Mouse (Mus musculus): Measurements from ENCODE around the gene Gmppb. TPM values are rescaled to one million over a fixed set of nuclear protein-coding genes. Genes with fewer than 3 reads are reported as not detected.

The Gmppb gene
- total RNA-seq, 2 experiments from 2014 or later = 16.9 to 17.5 TPM

- DNase-seq = no peak
These were observed 31.1 kb downstream of the Gmppb start, which contains the start of gene Mst1 for GRCm38 (mm10) chr9:108080168-108080567. Mst1 (plus strand) TSS chr9:108080436.

GRCm38 (mm10) chr9:108082549-108082948 lies 33.5 kb downstream of the Gmppb start:
- no peak for DNase-seq

DNA sequence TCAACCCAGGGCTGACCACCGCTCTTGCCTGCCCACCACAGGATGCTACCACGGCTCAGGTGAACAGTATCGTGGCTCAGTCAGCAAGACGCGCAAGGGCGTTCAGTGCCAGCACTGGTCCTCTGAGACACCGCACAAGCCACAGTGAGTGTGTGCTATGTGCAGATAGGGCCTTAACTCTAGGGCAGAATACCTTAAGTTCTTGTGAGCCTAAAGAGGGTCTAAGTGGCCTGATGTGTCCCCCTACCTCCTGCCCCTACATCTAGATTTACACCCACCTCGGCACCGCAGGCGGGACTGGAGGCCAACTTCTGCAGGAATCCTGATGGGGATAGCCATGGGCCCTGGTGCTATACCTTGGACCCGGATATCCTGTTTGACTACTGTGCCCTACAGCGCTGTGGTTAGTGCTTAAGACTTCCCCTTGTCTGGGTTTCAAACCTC lies 34.0 kb downstream of the Gmppb start, which contains the start of gene Rnf123:
TSS of gene Rnf123 (minus strand) at position 359 of the 444 bp plus-strand sequence.
- no peak for DNase-seq

DNA sequence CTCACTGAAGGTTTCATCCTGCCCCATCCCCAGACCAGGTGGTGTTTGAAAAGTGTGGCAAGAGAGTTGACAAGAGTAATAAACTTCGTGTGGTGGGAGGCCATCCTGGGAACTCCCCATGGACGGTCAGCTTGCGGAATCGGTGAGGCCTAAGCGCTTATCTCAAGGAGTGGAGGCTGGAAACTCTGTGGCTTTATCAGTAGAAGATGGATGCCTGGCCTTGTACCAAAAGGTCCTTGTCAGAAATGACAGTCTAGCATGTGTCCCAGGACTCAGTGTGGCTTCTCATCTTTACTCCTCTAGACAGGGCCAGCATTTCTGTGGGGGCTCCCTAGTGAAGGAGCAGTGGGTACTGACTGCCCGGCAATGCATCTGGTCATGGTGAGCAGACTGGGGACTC lies 34.5 kb downstream of the Gmppb start:
- DNase-seq = no peak

DNA sequence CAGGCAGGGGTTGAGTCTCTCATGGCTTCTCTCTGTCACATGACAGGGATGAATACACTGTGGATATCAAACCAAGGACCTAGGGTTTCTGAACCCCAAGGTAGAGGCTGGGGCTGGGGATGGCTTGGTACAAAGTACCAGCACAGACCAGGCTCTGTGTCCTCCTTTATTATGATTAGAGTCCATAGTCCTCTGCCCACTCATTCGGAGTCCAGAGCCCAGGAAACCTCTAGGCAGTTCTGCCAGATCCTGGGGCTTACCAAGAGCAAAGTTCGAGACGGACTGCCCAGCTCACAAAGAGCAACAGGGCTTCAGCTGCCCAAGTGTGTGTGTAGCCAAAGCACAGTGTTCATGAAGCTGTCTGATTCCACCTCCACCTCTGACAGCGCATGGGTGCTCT lies 36.2 kb downstream of the Gmppb start:
- no peak for DNase-seq

GRCm38 (mm10) chr9:108090611-108091120 lies 41.6 kb downstream of the Gmppb start:
- DNase-seq = no peak

DNA sequence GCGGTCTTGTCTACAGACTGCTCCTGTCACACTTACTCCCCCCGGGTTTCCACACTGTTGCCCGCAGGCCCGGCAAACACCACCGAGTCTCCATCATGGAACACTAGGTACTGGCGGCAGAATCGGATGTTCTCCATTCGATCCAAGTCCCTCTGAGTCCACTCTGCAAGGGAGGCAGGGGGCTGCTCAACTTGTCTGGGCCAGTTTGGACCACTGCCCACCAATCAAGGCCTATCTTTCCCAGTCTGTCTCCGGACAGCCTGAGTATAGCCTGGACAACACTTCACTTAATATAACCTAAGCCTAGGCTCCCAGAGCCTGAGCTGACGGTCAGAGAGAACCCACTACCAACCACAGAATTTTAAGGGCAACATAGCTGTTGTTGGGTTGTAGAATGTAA lies 44.5 kb downstream of the Gmppb start:
- DNase-seq = no peak

DNA sequence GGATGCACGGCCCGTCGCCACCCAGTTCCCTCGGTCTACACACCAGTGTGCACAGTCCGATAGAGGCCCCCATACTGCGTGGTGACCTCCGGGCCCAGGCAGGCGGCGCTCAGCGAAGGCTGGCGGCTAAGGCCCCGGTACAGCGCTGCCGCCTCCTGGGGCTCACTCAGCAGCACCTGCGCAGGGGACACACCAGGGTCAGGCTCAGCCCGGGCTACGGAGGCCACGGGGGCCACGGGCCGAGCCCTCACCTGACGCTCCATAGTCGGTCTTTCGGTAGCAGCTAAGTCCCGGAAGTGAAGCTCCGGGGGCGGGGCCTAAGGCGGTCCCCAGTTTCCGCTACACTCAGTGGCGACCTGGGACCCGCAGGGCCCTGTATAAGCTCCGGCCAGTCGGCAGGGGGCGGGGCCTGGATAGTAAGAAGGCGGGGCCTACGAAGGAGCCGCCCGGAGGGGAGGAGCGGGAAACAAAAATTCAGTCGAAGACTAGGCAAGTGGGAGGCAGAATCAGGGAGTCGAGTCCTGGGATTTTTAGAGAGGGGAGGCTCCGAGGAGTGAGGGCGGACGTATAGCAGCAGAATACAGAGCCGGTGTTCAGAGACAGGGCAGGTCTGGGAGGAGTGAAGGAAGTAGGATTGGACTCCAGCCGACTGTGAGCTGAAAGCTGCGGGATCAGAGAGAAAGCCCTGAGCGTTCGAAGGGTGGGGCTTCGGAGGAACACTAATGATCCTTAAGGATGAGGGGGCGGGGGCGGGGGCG lies 45.3 kb downstream of the Gmppb start, which contains the start of gene Apeh:
TSS of gene Apeh (minus strand) at position 423 of the 758 bp plus-strand sequence.
- peak; percentile 84 to 86 for DNase-seq

DNA sequence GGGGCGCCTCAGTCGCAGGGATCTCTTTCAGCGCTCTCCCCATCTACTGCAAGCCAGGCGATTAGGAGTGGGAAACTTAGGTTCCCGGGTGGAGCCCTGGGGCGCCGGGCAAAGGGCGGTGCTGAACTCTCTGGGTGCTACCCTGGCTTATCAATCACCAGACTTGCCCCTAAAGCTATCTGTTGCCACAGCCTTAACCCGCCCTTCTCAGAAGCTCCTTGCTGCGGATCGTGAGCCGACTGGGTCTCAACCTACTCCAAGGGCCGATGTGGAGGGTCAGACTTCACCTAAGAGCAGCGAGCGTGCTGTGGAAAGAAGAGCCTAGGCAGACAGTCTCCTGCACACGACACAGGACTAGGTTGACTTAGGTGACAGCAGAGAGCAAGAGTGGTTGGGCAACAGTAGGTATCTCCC lies 46.0 kb downstream of the Gmppb start:
- no peak for DNase-seq

DNA sequence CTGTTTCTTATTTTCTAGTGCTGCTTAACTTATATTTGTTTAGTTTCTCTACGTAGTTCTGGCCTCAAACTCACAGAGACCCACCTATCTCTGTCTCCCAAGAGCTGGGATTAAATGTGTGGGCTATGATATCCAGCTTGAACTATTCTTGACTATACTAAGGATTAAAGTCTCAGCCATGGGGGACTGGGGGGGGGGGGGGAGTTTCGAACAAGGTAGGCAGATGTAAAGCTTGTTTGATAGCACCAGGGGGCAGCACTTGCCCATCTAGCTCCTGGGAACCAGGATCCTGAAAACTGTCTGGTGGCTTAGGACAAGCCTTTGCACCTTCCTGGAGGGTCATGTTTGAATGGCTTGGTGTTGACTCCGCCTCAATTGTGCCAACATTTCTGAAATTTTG lies 46.5 kb downstream of the Gmppb start:
- no peak for DNase-seq

DNA sequence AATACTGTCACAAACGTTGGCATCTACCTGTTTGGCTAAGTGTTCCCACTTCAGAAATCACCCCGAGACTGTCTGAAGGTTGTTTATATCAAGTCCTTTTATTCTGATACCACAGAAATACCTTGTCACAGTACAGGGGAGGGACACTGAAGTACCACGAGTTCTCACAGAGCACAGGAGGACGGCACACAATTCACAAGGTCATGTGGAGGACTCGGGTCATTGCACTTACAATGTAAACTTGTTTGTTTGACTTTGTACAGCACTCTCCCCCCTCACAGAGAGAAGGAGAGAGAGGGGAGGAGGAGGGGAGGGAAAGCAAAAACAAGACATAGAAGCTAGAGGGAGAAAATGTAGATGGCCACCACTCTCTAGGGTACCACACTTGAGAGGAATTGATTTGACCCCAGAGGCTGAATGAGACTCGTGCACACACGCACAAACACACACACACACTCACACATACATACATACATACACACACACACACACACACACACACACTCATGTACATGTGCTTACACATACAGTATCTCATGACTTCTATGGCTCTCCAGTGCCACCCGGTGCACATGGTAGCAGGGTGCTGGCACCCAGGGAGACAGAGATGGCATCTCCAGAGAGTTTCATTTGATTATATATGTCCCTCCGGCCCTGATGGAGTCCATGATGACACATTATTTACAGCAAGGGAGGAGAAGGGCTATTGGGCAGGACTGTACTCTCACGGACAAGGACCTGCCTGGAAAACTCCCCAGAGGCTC lies 47.1 kb downstream of the Gmppb start:
- DNase-seq = no peak

DNA sequence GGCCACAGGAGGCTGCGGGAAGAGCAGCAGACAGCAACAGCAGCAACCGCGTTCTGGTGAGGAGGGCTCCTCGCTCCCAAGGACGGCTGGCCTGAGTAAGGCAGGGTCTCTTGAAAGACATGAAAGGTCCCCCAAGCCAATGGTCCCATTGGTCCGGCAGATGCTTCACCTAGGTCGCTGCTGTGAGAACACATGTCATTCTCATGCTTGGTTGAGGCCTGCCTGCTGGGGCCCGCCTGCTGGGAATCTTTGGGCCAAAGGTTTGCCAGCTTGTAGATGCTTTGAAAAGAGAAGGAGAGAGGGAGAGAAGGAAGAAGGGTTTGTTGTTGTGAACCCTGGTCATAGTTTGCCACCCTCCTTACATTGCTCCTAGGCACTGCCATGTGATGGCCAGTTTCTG lies 50.6 kb downstream of the Gmppb start:
- DNase-seq = no peak

Small RNA genes lying within 50 kb of the gene (microRNA-seq; reads per million reads assigned to microRNA genes)
- gene Mir7088 = 0 reads per million in 2 experiments

Other genes with a start within 250 kb of the Gmppb start
- gene Rbm6, start 176.0 kb upstream of the Gmppb start, total RNA-seq (2021) = 10 to 100 TPM; 58.4 to 72.0 TPM
- 10 to 100 TPM; 23.0 to 25.5 TPM for gene Mon1a, start 161.1 kb upstream of the Gmppb start, total RNA-seq (2021)
- gene Mst1r, start 142.4 kb upstream of the Gmppb start, total RNA-seq (2021) = 1 to 10 TPM; 1.6 to 1.7 TPM
- gene Actl11, start 120.8 kb upstream of the Gmppb start, total RNA-seq (2021) = not detected
- gene Camkv, start 113.6 kb upstream of the Gmppb start, total RNA-seq (2021) = 100 to 1,000 TPM; 510 to 566 TPM
- 10 to 100 TPM; 28.2 to 29.2 TPM for gene Traip, start 99.1 kb upstream of the Gmppb start, total RNA-seq (2021)
- 1 to 10 TPM; 4.6 to 5.2 TPM for gene Uba7, start 73.7 kb upstream of the Gmppb start, total RNA-seq (2021)
- 1 to 10 TPM; 1.2 to 2.3 TPM for gene Gm20661, start 66.2 kb upstream of the Gmppb start, total RNA-seq (2021)
- 10 to 100 TPM; 10.3 to 10.6 TPM for gene Inka1, start 63.4 kb upstream of the Gmppb start, total RNA-seq (2021)
- gene Cdhr4, start 56.7 kb upstream of the Gmppb start, total RNA-seq (2021) = 1 to 10 TPM; 3.7 to 5.5 TPM
- 1 to 10 TPM; 1.6 to 3.8 TPM for gene Gm20662, start 52.9 kb upstream of the Gmppb start, total RNA-seq (2021)
- 100 to 1,000 TPM; 223 to 238 TPM for gene Ip6k1, start 46.7 kb upstream of the Gmppb start, total RNA-seq (2021)
- gene Amigo3, start 3.9 kb downstream of the Gmppb start, total RNA-seq (2021) = 1 to 10 TPM; 1.8 to 2.6 TPM
- not detected for gene Mst1, start 31.2 kb downstream of the Gmppb start, total RNA-seq (2021)
- 100 to 1,000 TPM; 104 to 110 TPM for gene Rnf123, start 34.1 kb downstream of the Gmppb start, total RNA-seq (2021)
- 10 to 100 TPM; 31.1 to 37.6 TPM for gene Apeh, start 45.4 kb downstream of the Gmppb start, total RNA-seq (2021)
- gene Bsn, start 141.1 kb downstream of the Gmppb start, total RNA-seq (2021) = 100 to 1,000 TPM; 216 to 234 TPM
- gene Dag1, start 214.7 kb downstream of the Gmppb start, total RNA-seq (2021) = 10 to 100 TPM; 77.8 to 82.4 TPM
- gene Nicn1, start 241.2 kb downstream of the Gmppb start, total RNA-seq (2021) = 100 to 1,000 TPM in 1 of 2 experiments, 10 to 100 TPM in 1; 96.7 to 118 TPM
- 10 to 100 TPM; 34.9 to 36.2 TPM for gene Amt, start 247.6 kb downstream of the Gmppb start, total RNA-seq (2021)

Data from layer of hippocampus, postnatal 36 days (tissue).